Mouse (Mus musculus) limb, embryonic 14.5 days (tissue): ENCODE measurements at regions not wholly inside any gene's neighbourhood (a gene's known extent, or its start where the extent isn't known, plus 50 kb on each side); places are given as distances from the start of the nearest gene placed in this dataset.

Source experiments
- ATAC-seq: fragments of 200-750 bp; cut with Nextera tagmentation; 2 replicates; pipeline ENCODE4 v1.8.0; 2017; ENCODE audit warnings: low read depth, moderate number of reproducible peaks, moderate TSS enrichment; ENCODE audit not compliant: low FRiP score
- DNase-seq: peaks from one replicate; pipeline ENCODE4 v3.0.0-alpha.2; 2015; ENCODE audit warnings: low spot score
- H3K27ac ChIP-seq: fragments of 300-500 bp; sonication (generic); replicated peaks from 2 replicates; pipeline ENCODE4 v1.5.1; 2014; ENCODE audit warnings: low read depth, mild to moderate bottlenecking, low read length, moderate library complexity, mixed read lengths
- H3K27me3 ChIP-seq: fragments of 300-500 bp; sonication (generic); 2 replicates; pipeline ENCODE4 v1.6.1; 2014; ENCODE audit warnings: low read length, mixed read lengths; ENCODE audit not compliant: control insufficient read depth, insufficient read depth
- H3K36me3 ChIP-seq: fragments of 300-500 bp; sonication (generic); 2 replicates; pipeline ENCODE4 v1.6.1; 2014; ENCODE audit warnings: mild to moderate bottlenecking, low read length, moderate library complexity, mixed read lengths; ENCODE audit not compliant: control insufficient read depth, insufficient read depth
- H3K4me1 ChIP-seq: fragments of 300-500 bp; sonication (generic); 2 replicates; pipeline ENCODE4 v1.6.1; 2014; ENCODE audit warnings: antibody characterized with exemption, low read length, mixed read lengths; ENCODE audit not compliant: control insufficient read depth, insufficient read depth
- H3K4me2 ChIP-seq: fragments of 300-500 bp; sonication (generic); replicated peaks from 2 replicates; pipeline ENCODE4 v1.6.1; 2014; ENCODE audit warnings: low read depth, mild to moderate bottlenecking, low read length, moderate library complexity; ENCODE audit not compliant: severe bottlenecking
- H3K4me3 ChIP-seq: fragments of 300-500 bp; sonication (generic); replicated peaks from 2 replicates; pipeline ENCODE4 v1.5.1; 2014; ENCODE audit warnings: low read length
- H3K9ac ChIP-seq: fragments of 300-500 bp; sonication (generic); 2 replicates; pipeline ENCODE4 v1.6.1; 2014; ENCODE audit warnings: mild to moderate bottlenecking, low read depth, low read length, moderate library complexity; ENCODE audit not compliant: severe bottlenecking
- H3K9me3 ChIP-seq: fragments of 300-500 bp; sonication (generic); 2 replicates; pipeline ENCODE4 v1.6.1; 2016; ENCODE audit warnings: low read length; ENCODE audit not compliant: control insufficient read depth
- POLR2A ChIP-seq: fragments of 200-500 bp; IDR thresholded peaks from 2 replicates; pipeline ENCODE4 v1.8.0; 2012; ENCODE audit warnings: inconsistent platforms, mild to moderate bottlenecking, moderate library complexity, borderline replicate concordance; ENCODE audit not compliant: insufficient read depth, insufficient read length; ENCODE audit errors: extremely low read depth
- WGBS: fragments of 180-500 bp; shearing (Covaris S2); extraction: QIAGEN DNeasy Blood & Tissue Kit; methylation state at CpG from one replicate; pipeline ENCODE4 v1.1.7; 2014; 5-methylcytosine and 5-hydroxymethylcytosine counted together

DNA sequence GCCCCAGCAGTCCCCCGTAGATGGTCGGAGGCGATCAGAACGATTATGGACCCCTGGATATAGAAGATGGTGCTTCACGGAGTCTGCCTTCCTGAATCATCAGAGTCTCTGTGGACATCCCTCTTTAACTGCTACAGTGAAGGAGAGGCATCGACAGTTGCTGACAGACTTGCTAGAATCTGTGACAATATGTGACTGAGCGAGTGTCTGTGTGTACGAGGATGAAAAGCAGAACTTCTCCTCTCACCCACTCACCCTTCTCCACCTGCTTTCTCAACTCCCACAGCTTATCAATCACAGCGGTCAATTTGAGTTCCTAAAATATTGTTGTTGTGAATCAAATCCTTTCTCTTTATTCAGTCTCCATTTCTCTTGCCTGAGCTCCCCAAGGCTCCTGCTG is 335.9 kb upstream of the Xylt1 start:
- H3K4me1 ChIP-seq: no peaks in the 10 kb centered on the region
- H3K27me3 ChIP-seq: no peaks in the 10 kb centered on the region
- H3K9ac ChIP-seq: no peak overlapping the region
- no peak overlapping the region for H3K27ac ChIP-seq
- H3K4me2 ChIP-seq: no peak overlapping the region
- H3K9me3 ChIP-seq: no peaks in the 10 kb centered on the region
- ATAC-seq (no peak), DNase-seq (no peak)
- no peak overlapping the region for H3K4me3 ChIP-seq
- no peak for TF ChIP-seq POLR2A
- WGBS: 88% methylated on average over 9 of the region's 9 CpGs
- H3K36me3 ChIP-seq: no peaks in the 10 kb centered on the region

- Histone ChIP-seq H3K4me3 (no peak overlapping the region), H3K4me1 (no peaks in the 10 kb centered on the region), H3K27ac (no peak overlapping the region), H3K4me2 (no peak overlapping the region), H3K9ac (no peak overlapping the region), H3K36me3 (no peaks in the 10 kb centered on the region), H3K9me3 (no peaks in the 10 kb centered on the region), H3K27me3 (no peaks in the 10 kb centered on the region)
- ATAC-seq: no peak
- DNase-seq: no peak
- TF ChIP-seq POLR2A: no peak
Observed at GRCm38 (mm10) chr7:117049249-117049648, 331.5 kb upstream of the Xylt1 start.

DNA sequence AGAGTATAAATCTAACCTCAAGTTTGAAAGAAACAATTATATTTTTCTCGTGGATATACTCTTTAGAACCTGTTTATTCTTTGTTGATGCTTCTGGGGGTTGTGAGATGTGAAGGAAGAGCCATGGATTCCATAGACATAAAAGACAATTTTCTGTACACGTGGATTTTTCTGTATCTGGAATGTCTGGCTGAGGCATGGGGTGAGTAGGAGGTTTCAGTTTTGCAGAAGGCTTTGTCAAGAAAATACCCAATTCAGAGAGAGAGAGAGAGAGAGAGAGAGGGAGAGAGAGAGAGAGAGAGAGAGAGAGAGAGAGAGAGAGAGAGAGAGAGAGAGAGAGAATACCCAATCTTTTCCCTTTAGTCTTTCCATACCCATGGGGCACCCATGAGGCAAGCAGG is 315.0 kb upstream of the Xylt1 start:
- Histone ChIP-seq H3K27ac (no peak overlapping the region), H3K9me3 (no peaks in the 10 kb centered on the region), H3K9ac (no peak overlapping the region), H3K36me3 (no peaks in the 10 kb centered on the region), H3K27me3 (no peaks in the 10 kb centered on the region), H3K4me2 (no peak overlapping the region), H3K4me3 (no peak overlapping the region), H3K4me1 (no peaks in the 10 kb centered on the region)
- ATAC-seq: no peak
- no peak for DNase-seq
- TF ChIP-seq POLR2A: no peak
- WGBS: 51% methylated on average over 2 of the region's 2 CpGs

DNA sequence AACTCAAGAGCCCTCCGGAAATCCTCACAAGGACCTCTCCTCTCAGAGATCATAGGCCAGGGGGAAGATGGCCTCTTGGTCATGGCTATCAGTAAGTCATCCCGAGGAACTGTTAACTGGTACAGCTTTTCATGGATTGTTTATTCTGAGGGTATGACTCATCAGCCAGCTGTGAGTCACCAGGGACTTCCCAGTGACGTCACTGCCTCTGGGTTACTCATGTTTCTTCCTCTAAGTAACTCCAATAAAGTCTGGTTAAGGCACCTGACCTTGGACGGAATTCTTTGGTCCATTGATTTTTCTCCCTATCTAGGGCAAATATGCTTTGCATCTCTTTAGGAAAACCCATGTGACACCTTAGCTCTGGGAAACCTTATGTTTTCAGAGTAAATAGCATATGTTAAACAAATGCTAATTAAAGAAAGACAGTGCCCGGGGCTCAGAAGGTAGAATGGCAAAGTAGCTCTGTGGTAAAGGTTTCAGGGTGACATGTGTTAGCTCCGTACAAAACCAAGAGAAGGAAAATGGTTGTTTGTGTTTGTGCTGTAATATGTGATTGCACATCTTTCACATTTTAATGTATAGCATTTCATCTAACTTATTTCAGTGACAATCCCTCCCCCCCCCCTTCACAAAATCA is 289.7 kb upstream of the Xylt1 start:
- H3K27me3 ChIP-seq: no peaks in the 10 kb centered on the region
- H3K9me3 ChIP-seq: no peaks in the 10 kb centered on the region
- ATAC-seq (no peak), DNase-seq (peak; percentile 13)
- 52% methylated on average over 6 of the region's 6 CpGs for WGBS
- no peak overlapping the region for H3K9ac ChIP-seq
- no peaks in the 10 kb centered on the region for H3K4me1 ChIP-seq
- no peak overlapping the region for H3K4me2 ChIP-seq
- H3K4me3 ChIP-seq: no peak overlapping the region
- H3K36me3 ChIP-seq: no peaks in the 10 kb centered on the region
- no peak overlapping the region for H3K27ac ChIP-seq
- TF ChIP-seq POLR2A: no peak

DNA sequence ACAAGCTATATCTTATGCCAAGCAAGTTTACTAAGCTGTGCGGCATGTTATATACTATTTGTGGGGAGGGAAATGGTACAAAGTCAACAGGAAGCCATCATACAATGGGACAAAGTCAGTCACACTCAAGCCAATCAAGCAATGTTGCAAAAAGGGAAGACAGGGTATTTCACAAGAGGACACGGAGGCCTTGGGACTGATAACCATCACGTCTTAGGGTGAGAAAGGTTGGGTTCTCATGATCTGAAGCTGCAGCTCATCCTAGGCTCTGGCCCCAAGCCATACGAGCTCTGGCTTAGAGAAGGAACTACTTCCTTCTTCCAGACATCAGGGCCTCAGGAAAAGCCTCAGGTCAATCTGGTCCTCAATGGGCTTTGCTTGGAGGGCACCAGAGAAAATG is 287.9 kb upstream of the Xylt1 start:
- ATAC-seq (no peak), DNase-seq (no peak)
- no peak for TF ChIP-seq POLR2A
- no peaks in the 10 kb centered on the region for H3K27me3 ChIP-seq
- H3K9ac ChIP-seq: no peak overlapping the region
- WGBS: 80% methylated on average over 4 of the region's 4 CpGs
- H3K4me1 ChIP-seq: no peaks in the 10 kb centered on the region
- no peak overlapping the region for H3K4me3 ChIP-seq
- no peaks in the 10 kb centered on the region for H3K36me3 ChIP-seq
- no peak overlapping the region for H3K4me2 ChIP-seq
- no peaks in the 10 kb centered on the region for H3K9me3 ChIP-seq
- no peak overlapping the region for H3K27ac ChIP-seq

- DNase-seq (no peak), ATAC-seq (no peak)
- Histone ChIP-seq H3K4me3 (no peak overlapping the region), H3K27me3 (no peaks in the 10 kb centered on the region), H3K4me1 (no peaks in the 10 kb centered on the region), H3K4me2 (no peak overlapping the region), H3K9me3 (no peaks in the 10 kb centered on the region), H3K9ac (no peak overlapping the region), H3K36me3 (no peaks in the 10 kb centered on the region), H3K27ac (no peak overlapping the region)
- no peak for TF ChIP-seq POLR2A
- 47% methylated on average over 3 of the region's 3 CpGs for WGBS
Observed at GRCm38 (mm10) chr7:117097618-117098017, 283.2 kb upstream of the Xylt1 start.
